Mouse (Mus musculus): ENCODE measurements around the gene Hspa1b.

DNA sequence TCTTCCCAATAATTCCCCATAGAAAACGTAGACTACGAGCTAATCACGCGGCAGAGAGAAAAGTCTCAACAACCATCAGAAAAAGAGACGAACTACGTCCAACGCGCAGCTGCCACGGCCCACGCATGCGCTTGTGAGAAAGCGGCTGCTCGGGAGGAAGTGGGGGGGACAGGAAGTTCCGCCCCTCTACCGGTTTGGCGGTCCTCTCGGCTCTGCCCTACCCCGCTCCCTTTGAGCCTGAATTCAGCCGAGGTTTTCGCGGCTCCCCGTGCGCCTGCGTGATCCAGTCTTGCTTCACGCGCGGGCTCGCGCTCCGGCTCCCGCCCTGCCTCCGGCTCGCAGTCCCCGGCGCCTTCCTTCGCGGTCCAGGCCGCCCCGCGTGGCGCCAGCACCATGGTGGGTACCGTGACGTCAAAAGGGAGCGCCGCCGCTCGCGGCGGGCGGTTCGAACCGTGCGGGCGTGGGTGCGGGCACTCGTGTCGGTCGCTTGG is 22.7 kb upstream of the Hspa1b start, which contains the start of gene Lsm2:
- TF ChIP-seq CTCF (IDR thresholded peaks at IDR 0.05; ENCODE audit: insufficient read depth, low read depth, low read length) (no peak), POLR2A (IDR thresholded peaks at IDR 0.05; ENCODE audit: insufficient read depth, low read depth, low read length) (peak; percentile 74)

All from olfactory bulb, adult 2 months (tissue).